Mouse (Mus musculus) hindbrain, embryonic 16.5 days (tissue): Measurements from ENCODE around the gene Tec. TPM values are rescaled to one million over a fixed set of nuclear protein-coding genes. Genes with fewer than 3 reads are reported as not detected.

Source experiments
- ATAC-seq: fragments of 200-750 bp; cut with Nextera tagmentation; 2 replicates; pipeline ENCODE4 v1.8.0; 2017; ENCODE audit warnings: moderate TSS enrichment, moderate library complexity
- H3K27ac ChIP-seq: fragments of 300-500 bp; sonication (generic); 2 replicates; pipeline ENCODE4 v1.5.1; 2014; ENCODE audit warnings: low read depth, mild to moderate bottlenecking, control low read depth, low read length, moderate library complexity
- H3K27me3 ChIP-seq: fragments of 300-500 bp; sonication (generic); replicated peaks from 2 replicates; pipeline ENCODE4 v1.6.1; 2014; ENCODE audit warnings: low read length; ENCODE audit not compliant: control insufficient read depth, insufficient read depth
- H3K36me3 ChIP-seq: fragments of 300-500 bp; sonication (generic); 2 replicates; pipeline ENCODE4 v1.6.1; 2014; ENCODE audit warnings: mild to moderate bottlenecking, low read length, moderate library complexity, mixed read lengths; ENCODE audit not compliant: control insufficient read depth, insufficient read depth
- H3K4me1 ChIP-seq: fragments of 300-500 bp; sonication (generic); 2 replicates; pipeline ENCODE4 v1.6.1; 2014; ENCODE audit warnings: low read depth, low read length; ENCODE audit not compliant: control insufficient read depth, insufficient read depth
- H3K4me2 ChIP-seq: fragments of 300-500 bp; sonication (generic); 2 replicates; pipeline ENCODE4 v1.6.1; 2014; ENCODE audit warnings: mild to moderate bottlenecking, low read length, control low read depth, moderate library complexity
- H3K4me3 ChIP-seq: fragments of 300-500 bp; sonication (generic); 2 replicates; pipeline ENCODE4 v1.5.1; 2014; ENCODE audit warnings: mild to moderate bottlenecking, low read length, control low read depth, moderate library complexity
- H3K9ac ChIP-seq: fragments of 300-500 bp; sonication (generic); 2 replicates; pipeline ENCODE4 v1.6.1; 2014; ENCODE audit warnings: low read depth, mild to moderate bottlenecking, control low read depth, low read length, moderate library complexity
- H3K9me3 ChIP-seq: fragments of 300-500 bp; sonication (generic); 2 replicates; pipeline ENCODE4 v1.6.1; 2014; ENCODE audit warnings: mild to moderate bottlenecking, low read length, moderate library complexity; ENCODE audit not compliant: control insufficient read depth
- WGBS: fragments of 180-500 bp; shearing (Covaris S2); extraction: QIAGEN DNeasy Blood & Tissue Kit; methylation state at CpG from one replicate; pipeline ENCODE4 v1.1.7; 2014; 5-methylcytosine and 5-hydroxymethylcytosine counted together
- polyA plus RNA-seq: library from polyadenylated mRNA; unstranded; fragments of >200 nt; fragmentation: Nextera tagmentation; extraction: Ambion mirVana; gene quantifications from 2 replicates; pipeline ENCODE4 v1.2.1, GENCODE M21; 2015

Gene Tec
- polyA plus RNA-seq, 1 experiment from 2014 or later: 8.4 TPM

- Histone ChIP-seq H3K36me3 (no peaks in the 10 kb centered on the region), H3K4me2 (no peak overlapping the region), H3K27ac (no peak overlapping the region), H3K27me3 (no peaks in the 10 kb centered on the region), H3K4me3 (no peak overlapping the region), H3K9ac (no peak overlapping the region), H3K9me3 (no peaks in the 10 kb centered on the region), H3K4me1 (no peaks in the 10 kb centered on the region)
- 77% methylated on average over 18 of the region's 18 CpGs for WGBS
- ATAC-seq: no peak
These were observed 28.4 kb upstream of the Tec start for GRCm38 (mm10) chr5:72896478-72897279.

DNA sequence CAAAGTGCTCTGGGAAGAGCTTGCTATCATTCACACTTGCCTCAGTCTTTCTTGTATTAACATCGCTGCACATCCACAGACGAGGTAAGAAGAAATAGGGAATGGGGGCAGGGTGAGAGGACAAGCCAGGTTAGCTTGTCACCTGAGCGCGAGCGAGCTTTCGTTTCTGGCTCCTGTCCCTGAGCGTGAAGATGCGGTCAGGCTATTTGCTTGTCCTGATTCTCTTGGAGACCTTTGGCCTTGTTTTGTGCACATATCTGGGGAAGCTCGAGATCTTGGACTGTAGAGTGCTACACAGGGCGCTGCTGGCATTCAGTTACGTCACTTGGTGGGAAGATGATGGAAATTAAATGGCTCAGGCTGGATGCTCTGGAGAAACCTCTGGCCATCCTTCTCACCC, 27.0 kb upstream of the Tec start:
- H3K27me3 ChIP-seq: no peaks in the 10 kb centered on the region
- H3K4me2 ChIP-seq: no peak overlapping the region
- ATAC-seq: no peak
- no peaks in the 10 kb centered on the region for H3K9me3 ChIP-seq
- no peak overlapping the region for H3K9ac ChIP-seq
- H3K27ac ChIP-seq: no peak overlapping the region
- H3K36me3 ChIP-seq: no peaks in the 10 kb centered on the region
- WGBS: 91% methylated on average over 11 of the region's 11 CpGs
- H3K4me1 ChIP-seq: no peaks in the 10 kb centered on the region
- no peak overlapping the region for H3K4me3 ChIP-seq

DNA sequence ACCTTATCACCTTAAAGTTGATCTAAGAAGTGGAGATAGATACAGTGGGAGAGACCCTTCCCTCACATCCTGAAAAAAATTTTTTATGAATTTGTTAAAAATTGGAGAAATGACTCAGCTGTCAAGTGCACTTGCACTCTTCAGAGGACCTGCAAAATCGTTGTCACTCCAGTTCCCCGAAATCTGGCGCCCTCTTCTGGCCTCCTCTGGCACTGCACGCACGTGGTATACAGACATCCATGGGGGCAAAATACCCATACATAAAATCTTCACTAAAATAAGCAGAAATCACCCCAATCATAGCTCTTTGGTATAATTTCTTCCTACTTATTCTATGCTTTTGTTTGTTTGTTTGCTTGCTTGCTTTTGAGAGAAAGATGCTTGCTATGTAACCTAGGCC, 25.7 kb upstream of the Tec start:
- Histone ChIP-seq H3K27ac (no peak overlapping the region), H3K9me3 (no peaks in the 10 kb centered on the region), H3K4me2 (no peak overlapping the region), H3K4me3 (no peak overlapping the region), H3K4me1 (no peaks in the 10 kb centered on the region), H3K9ac (no peak overlapping the region), H3K27me3 (no peaks in the 10 kb centered on the region), H3K36me3 (no peaks in the 10 kb centered on the region)
- no peak for ATAC-seq
- 60% methylated on average over 5 of the region's 5 CpGs for WGBS

- Histone ChIP-seq H3K27me3 (no peaks in the 10 kb centered on the region), H3K4me3 (no peak overlapping the region), H3K9me3 (no peaks in the 10 kb centered on the region), H3K9ac (no peak overlapping the region), H3K27ac (no peak overlapping the region), H3K36me3 (no peaks in the 10 kb centered on the region), H3K4me2 (peak overlapping the region; percentile 37; the same call in 1 of the 2 replicates), H3K4me1 (no peaks in the 10 kb centered on the region)
- 7% methylated on average over 12 of the region's 12 CpGs for WGBS
- ATAC-seq: peak; percentile 63; the same call in 1 of the 2 replicates
These were observed 23.3 kb upstream of the Tec start for GRCm38 (mm10) chr5:72891534-72891933.

DNA sequence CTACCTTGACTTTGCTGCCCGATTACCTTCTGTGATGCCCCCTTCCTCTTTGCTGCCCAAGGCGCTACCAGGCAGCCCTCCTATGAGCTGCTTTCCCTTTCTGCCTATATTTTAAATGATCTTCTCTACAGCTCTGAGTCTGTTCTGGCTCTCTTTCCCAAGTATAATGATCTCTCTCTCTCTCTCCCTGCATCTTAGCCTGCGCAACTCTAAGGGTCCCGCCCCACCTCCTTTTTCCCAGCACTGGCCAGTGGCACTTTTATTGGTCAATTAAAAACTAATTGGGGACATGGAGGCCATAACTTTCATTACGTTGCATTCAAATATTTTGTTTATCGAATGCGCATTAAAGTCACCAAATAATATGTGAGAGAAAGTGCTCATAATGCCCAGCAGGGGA, 20.0 kb upstream of the Tec start:
- 88% methylated on average over 7 of the region's 7 CpGs for whole genome bisulfite sequencing

DNA sequence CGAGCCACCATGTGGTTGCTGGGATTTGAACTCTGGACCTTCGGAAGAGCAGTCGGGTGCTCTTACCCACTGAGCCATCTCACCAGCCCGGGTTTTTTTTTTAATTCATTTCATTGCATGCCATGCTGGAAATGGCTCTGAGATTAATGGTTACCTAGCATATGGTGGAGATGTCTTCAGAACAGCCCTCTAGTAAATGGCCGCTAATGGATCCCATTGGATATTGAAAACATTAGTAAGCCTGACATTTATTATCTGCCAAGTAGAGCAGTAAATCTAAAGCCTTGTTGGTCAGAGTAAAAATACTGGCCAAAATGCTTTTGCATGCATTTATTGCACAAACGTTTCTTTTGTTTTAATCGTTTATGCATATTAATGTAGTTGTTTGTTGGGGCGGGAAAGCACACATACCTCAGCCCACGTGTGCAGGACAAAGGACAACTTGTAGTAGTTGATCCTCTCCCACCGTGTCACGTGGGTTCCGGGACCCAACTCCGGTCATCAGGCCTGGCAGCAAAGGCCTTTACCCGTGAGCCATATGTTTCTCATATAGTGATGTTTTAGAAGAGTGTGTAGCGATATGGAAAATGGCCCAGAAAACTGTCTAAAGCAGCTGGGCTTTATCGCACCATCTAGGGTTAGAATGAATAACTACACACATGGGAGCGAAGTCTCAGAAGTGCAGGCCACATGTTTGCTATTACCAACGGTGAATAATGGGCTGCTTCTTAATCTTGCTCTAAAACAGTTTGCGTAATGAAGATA, 18.4 kb upstream of the Tec start:
- Histone ChIP-seq H3K9me3 (no peaks in the 10 kb centered on the region), H3K27me3 (no peaks in the 10 kb centered on the region), H3K4me1 (no peaks in the 10 kb centered on the region), H3K4me2 (no peak overlapping the region), H3K4me3 (no peak overlapping the region), H3K36me3 (no peaks in the 10 kb centered on the region), H3K9ac (no peak overlapping the region), H3K27ac (no peak overlapping the region)
- WGBS: 71% methylated on average over 18 of the region's 19 CpGs
- no peak for ATAC-seq

More for the DNA sequence above, 20.0 kb upstream of the Tec start:
- Histone ChIP-seq H3K9me3 (no peaks in the 10 kb centered on the region), H3K4me3 (no peak overlapping the region), H3K4me2 (no peak overlapping the region), H3K4me1 (no peaks in the 10 kb centered on the region), H3K27me3 (no peaks in the 10 kb centered on the region), H3K36me3 (no peaks in the 10 kb centered on the region), H3K27ac (no peak overlapping the region), H3K9ac (no peak overlapping the region)
- no peak for ATAC-seq

DNA sequence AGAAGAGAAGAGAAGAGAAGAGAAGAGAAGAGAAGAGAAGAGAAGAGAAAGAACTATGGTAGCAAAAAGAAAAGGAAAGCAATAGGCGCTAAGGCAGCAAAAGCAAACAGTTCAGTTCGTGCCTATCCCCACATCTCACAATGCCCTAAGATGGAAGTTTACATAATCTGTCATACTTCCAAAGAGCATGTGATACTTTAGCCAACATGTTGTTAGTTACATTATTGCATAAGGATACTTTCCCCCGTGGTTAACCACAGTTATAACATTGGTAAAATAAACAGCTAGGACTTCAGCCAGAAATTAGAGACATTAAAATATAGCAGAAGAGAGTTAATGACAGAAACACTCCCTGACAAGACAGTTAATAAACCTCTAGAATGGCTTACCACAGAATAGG, 15.4 kb upstream of the Tec start:
- 81% methylated on average over 3 of the region's 3 CpGs for WGBS

DNA sequence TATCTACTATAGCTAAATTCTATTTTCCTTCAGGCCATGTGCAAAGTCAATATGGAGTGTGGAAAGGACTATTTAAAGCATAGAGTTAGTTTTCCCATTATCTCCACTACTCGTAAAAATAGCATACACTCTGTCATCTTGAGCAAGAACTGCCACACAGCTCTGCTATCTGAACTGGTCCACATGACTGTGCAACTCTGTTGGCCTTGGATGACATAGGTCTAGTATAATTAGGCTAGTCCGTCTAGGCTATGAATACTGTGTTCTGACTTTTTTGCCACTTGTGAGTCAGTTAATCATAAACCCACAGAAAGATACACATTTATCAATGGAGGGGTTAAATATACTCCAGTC, 14.1 kb upstream of the Tec start:
- Histone ChIP-seq H3K4me1 (no peaks in the 10 kb centered on the region; the same call in 1 of the 2 replicates), H3K27ac (no peak overlapping the region), H3K9ac (no peak overlapping the region), H3K4me3 (no peak overlapping the region), H3K4me2 (no peak overlapping the region), H3K36me3 (no peaks in the 10 kb centered on the region), H3K27me3 (no peaks in the 10 kb centered on the region), H3K9me3 (no peaks in the 10 kb centered on the region)
- no peak for ATAC-seq
- 91% methylated on average over 2 of the region's 2 CpGs for WGBS

More for the DNA sequence above, 15.4 kb upstream of the Tec start:
- no peak for ATAC-seq
- Histone ChIP-seq H3K9ac (no peak overlapping the region), H3K27me3 (no peaks in the 10 kb centered on the region), H3K36me3 (no peaks in the 10 kb centered on the region), H3K4me1 (no peaks in the 10 kb centered on the region; the same call in 1 of the 2 replicates), H3K4me3 (no peak overlapping the region), H3K4me2 (no peak overlapping the region), H3K9me3 (no peaks in the 10 kb centered on the region), H3K27ac (no peak overlapping the region)

- no peak for ATAC-seq
- Histone ChIP-seq H3K9ac (no peak overlapping the region), H3K27me3 (no peaks in the 10 kb centered on the region), H3K4me2 (no peak overlapping the region), H3K27ac (no peak overlapping the region), H3K4me1 (no peaks in the 10 kb centered on the region; the same call in 1 of the 2 replicates), H3K4me3 (no peak overlapping the region), H3K9me3 (no peaks in the 10 kb centered on the region), H3K36me3 (no peaks in the 10 kb centered on the region)
- 85% methylated on average over 12 of the region's 12 CpGs for WGBS
These were observed 13.6 kb upstream of the Tec start for GRCm38 (mm10) chr5:72881748-72882411.
